Mouse (Mus musculus) forebrain, embryonic 15.5 days (tissue): ENCODE measurements at regions not wholly inside any gene's neighbourhood (a gene's known extent, or its start where the extent isn't known, plus 50 kb on each side); places are given as distances from the start of the nearest gene placed in this dataset.

ENCODE experiments used
- ATAC-seq: fragments of 200-750 bp; cut with Nextera tagmentation; replicated peaks from 2 replicates; pipeline ENCODE4 v1.8.0; 2017; ENCODE audit warnings: mild to moderate bottlenecking, moderate TSS enrichment, moderate library complexity
- H3K27ac ChIP-seq: fragments of 300-500 bp; sonication (generic); replicated peaks from 2 replicates; pipeline ENCODE4 v1.5.1; 2015; ENCODE audit warnings: mild to moderate bottlenecking, inconsistent platforms
- H3K27me3 ChIP-seq: fragments of 300-500 bp; sonication (generic); 2 replicates; pipeline ENCODE4 v1.6.1; 2015; ENCODE audit warnings: inconsistent platforms
- H3K36me3 ChIP-seq: fragments of 300-500 bp; sonication (generic); 2 replicates; pipeline ENCODE4 v1.6.1; 2015; ENCODE audit warnings: mild to moderate bottlenecking, inconsistent platforms
- H3K4me1 ChIP-seq: fragments of 300-500 bp; sonication (generic); 2 replicates; pipeline ENCODE4 v1.6.1; 2015; ENCODE audit warnings: inconsistent platforms
- H3K4me2 ChIP-seq: fragments of 300-500 bp; sonication (generic); replicated peaks from 2 replicates; pipeline ENCODE4 v1.6.1; 2015; ENCODE audit warnings: mild to moderate bottlenecking, inconsistent platforms
- H3K4me3 ChIP-seq: fragments of 300-500 bp; sonication (generic); 2 replicates; pipeline ENCODE4 v1.5.1; 2015; ENCODE audit warnings: mild to moderate bottlenecking, inconsistent platforms
- H3K9ac ChIP-seq: fragments of 300-500 bp; sonication (generic); replicated peaks from 2 replicates; pipeline ENCODE4 v1.6.1; 2015; ENCODE audit warnings: mild to moderate bottlenecking, inconsistent platforms
- H3K9me3 ChIP-seq: fragments of 300-500 bp; sonication (generic); 2 replicates; pipeline ENCODE4 v1.6.1; 2016; ENCODE audit warnings: inconsistent platforms
- WGBS: fragments of 180-500 bp; shearing (Covaris S2); methylation state at CpG from one replicate; pipeline ENCODE4 v1.1.7; 2015; ENCODE audit warnings: mixed read lengths; 5-methylcytosine and 5-hydroxymethylcytosine counted together

GRCm38 (mm10) chr19:14692183-14692582 lies 94.3 kb upstream of the Tle4 start:
- no peaks in the 10 kb centered on the region for H3K36me3 ChIP-seq

GRCm38 (mm10) chr19:14685628-14686027 lies 87.8 kb upstream of the Tle4 start:
- WGBS, result 92% methylated on average over 1 of the region's 1 CpGs
- ATAC-seq, result no peak
- H3K27me3 ChIP-seq, result no peaks in the 10 kb centered on the region
- H3K4me2 ChIP-seq, result no peak overlapping the region
- no peak overlapping the region for H3K27ac ChIP-seq
- no peak overlapping the region for H3K4me3 ChIP-seq
- 0 out of 2 replicates have a peak, but pooled peaks cover 7% of the 10 kb centered on the region for H3K9me3 ChIP-seq
- H3K4me1 ChIP-seq, result 0 out of 2 replicates have a peak, but pooled peaks cover 3% of the 10 kb centered on the region
- H3K9ac ChIP-seq, result no peak overlapping the region
- H3K36me3 ChIP-seq, result no peaks in the 10 kb centered on the region

More at GRCm38 (mm10) chr19:14692183-14692582, 94.3 kb upstream of the Tle4 start:
- Histone ChIP-seq H3K27ac (no peak overlapping the region), H3K4me3 (no peak overlapping the region), H3K4me1 (no peaks in the 10 kb centered on the region), H3K9me3 (0 out of 2 replicates have a peak, but pooled peaks cover 7% of the 10 kb centered on the region), H3K9ac (no peak overlapping the region), H3K4me2 (no peak overlapping the region), H3K27me3 (no peaks in the 10 kb centered on the region)
- ATAC-seq, result no peak

GRCm38 (mm10) chr19:14684669-14685068 lies 86.8 kb upstream of the Tle4 start:
- 0 out of 2 replicates have a peak, but pooled peaks cover 7% of the 10 kb centered on the region for H3K9me3 ChIP-seq
- 0 out of 2 replicates have a peak, but pooled peaks cover 3% of the 10 kb centered on the region for H3K4me1 ChIP-seq
- H3K27me3 ChIP-seq, result no peaks in the 10 kb centered on the region
- 82% methylated on average over 3 of the region's 3 CpGs for whole genome bisulfite sequencing
- H3K4me3 ChIP-seq, result no peak overlapping the region
- H3K36me3 ChIP-seq, result no peaks in the 10 kb centered on the region
- no peak for ATAC-seq
- no peak overlapping the region for H3K27ac ChIP-seq
- no peak overlapping the region for H3K9ac ChIP-seq
- H3K4me2 ChIP-seq, result no peak overlapping the region

GRCm38 (mm10) chr19:14681306-14681705 lies 83.5 kb upstream of the Tle4 start:
- H3K4me3 ChIP-seq, result no peak overlapping the region
- H3K4me2 ChIP-seq, result no peak overlapping the region
- H3K9ac ChIP-seq, result no peak overlapping the region
- WGBS, result 67% methylated on average over 11 of the region's 11 CpGs
- no peaks in the 10 kb centered on the region; the same call in 1 of the 2 replicates for H3K9me3 ChIP-seq
- H3K27me3 ChIP-seq, result peaks cover under 1% of the 10 kb centered on the region; the same call in 1 of the 2 replicates
- no peaks in the 10 kb centered on the region for H3K36me3 ChIP-seq
- 0 out of 2 replicates have a peak, but pooled peaks cover 3% of the 10 kb centered on the region for H3K4me1 ChIP-seq
- H3K27ac ChIP-seq, result no peak overlapping the region
- peak; percentile 80 for ATAC-seq

GRCm38 (mm10) chr19:14679776-14680175 lies 81.9 kb upstream of the Tle4 start:
- WGBS, result 88% methylated on average over 2 of the region's 2 CpGs
- Histone ChIP-seq H3K4me3 (no peak overlapping the region), H3K27me3 (peaks cover 4% of the 10 kb centered on the region; the same call in 1 of the 2 replicates), H3K9ac (no peak overlapping the region), H3K4me1 (0 out of 2 replicates have a peak, but pooled peaks cover 3% of the 10 kb centered on the region), H3K4me2 (no peak overlapping the region), H3K27ac (no peak overlapping the region), H3K36me3 (no peaks in the 10 kb centered on the region), H3K9me3 (no peaks in the 10 kb centered on the region; the same call in 1 of the 2 replicates)
- no peak for ATAC-seq

GRCm38 (mm10) chr19:14678584-14678983 lies 80.7 kb upstream of the Tle4 start:
- 89% methylated on average over 4 of the region's 4 CpGs for WGBS
- no peaks in the 10 kb centered on the region; the same call in 1 of the 2 replicates for H3K9me3 ChIP-seq

GRCm38 (mm10) chr19:14676929-14677328 lies 79.1 kb upstream of the Tle4 start:
- 18% methylated on average over 2 of the region's 2 CpGs for WGBS
- ATAC-seq, result no peak
- Histone ChIP-seq H3K36me3 (no peaks in the 10 kb centered on the region), H3K27ac (no peak overlapping the region), H3K4me2 (no peak overlapping the region), H3K9ac (no peak overlapping the region), H3K27me3 (peaks cover 4% of the 10 kb centered on the region; the same call in 1 of the 2 replicates), H3K4me1 (0 out of 2 replicates have a peak, but pooled peaks cover 3% of the 10 kb centered on the region), H3K9me3 (no peaks in the 10 kb centered on the region; the same call in 1 of the 2 replicates), H3K4me3 (no peak overlapping the region)

More at GRCm38 (mm10) chr19:14678584-14678983, 80.7 kb upstream of the Tle4 start:
- H3K4me3 ChIP-seq, result no peak overlapping the region
- no peak overlapping the region for H3K27ac ChIP-seq
- no peaks in the 10 kb centered on the region for H3K36me3 ChIP-seq
- peaks cover 4% of the 10 kb centered on the region; the same call in 1 of the 2 replicates for H3K27me3 ChIP-seq
- ATAC-seq, result no peak
- H3K9ac ChIP-seq, result no peak overlapping the region
- H3K4me2 ChIP-seq, result no peak overlapping the region
- H3K4me1 ChIP-seq, result 0 out of 2 replicates have a peak, but pooled peaks cover 3% of the 10 kb centered on the region

GRCm38 (mm10) chr19:14670821-14671104 lies 72.9 kb upstream of the Tle4 start:
- no peak overlapping the region for H3K4me2 ChIP-seq
- H3K27ac ChIP-seq, result no peak overlapping the region
- ATAC-seq, result peak; percentile 83

GRCm38 (mm10) chr19:14670078-14670820 lies 72.4 kb upstream of the Tle4 start:
- 10% methylated on average over 13 of the region's 13 CpGs for WGBS
- ATAC-seq, result no peak; the same call in 1 of the 2 replicates
- H3K4me3 ChIP-seq, result no peak overlapping the region
- no peak overlapping the region for H3K9ac ChIP-seq
- H3K27ac ChIP-seq, result no peak overlapping the region
- no peaks in the 10 kb centered on the region for H3K36me3 ChIP-seq
- H3K4me1 ChIP-seq, result peaks cover 10% of the 10 kb centered on the region
- no peaks in the 10 kb centered on the region for H3K27me3 ChIP-seq
- no peaks in the 10 kb centered on the region for H3K9me3 ChIP-seq
- no peak overlapping the region for H3K4me2 ChIP-seq

More at GRCm38 (mm10) chr19:14670821-14671104, 72.9 kb upstream of the Tle4 start:
- Histone ChIP-seq H3K9ac (no peak overlapping the region), H3K4me1 (peaks cover 10% of the 10 kb centered on the region), H3K36me3 (no peaks in the 10 kb centered on the region), H3K9me3 (no peaks in the 10 kb centered on the region), H3K4me3 (no peak overlapping the region), H3K27me3 (no peaks in the 10 kb centered on the region)

GRCm38 (mm10) chr19:14668512-14669181 lies 70.8 kb upstream of the Tle4 start:
- H3K9ac ChIP-seq, result no peak overlapping the region
- no peak for ATAC-seq
- WGBS, result 90% methylated on average over 4 of the region's 4 CpGs

GRCm38 (mm10) chr19:14664682-14665417 lies 67.0 kb upstream of the Tle4 start:
- 91% methylated on average over 3 of the region's 3 CpGs for WGBS

More at GRCm38 (mm10) chr19:14668512-14669181, 70.8 kb upstream of the Tle4 start:
- no peaks in the 10 kb centered on the region for H3K9me3 ChIP-seq
- no peak overlapping the region for H3K4me3 ChIP-seq
- H3K4me1 ChIP-seq, result peaks cover 10% of the 10 kb centered on the region
- no peak overlapping the region for H3K4me2 ChIP-seq
- H3K36me3 ChIP-seq, result no peaks in the 10 kb centered on the region
- no peaks in the 10 kb centered on the region for H3K27me3 ChIP-seq
- H3K27ac ChIP-seq, result no peak overlapping the region

More at GRCm38 (mm10) chr19:14664682-14665417, 67.0 kb upstream of the Tle4 start:
- Histone ChIP-seq H3K4me1 (0 out of 2 replicates have a peak, but pooled peaks cover 3% of the 10 kb centered on the region), H3K4me3 (no peak overlapping the region), H3K27ac (no peak overlapping the region), H3K36me3 (no peaks in the 10 kb centered on the region), H3K27me3 (no peaks in the 10 kb centered on the region), H3K4me2 (no peak overlapping the region), H3K9ac (no peak overlapping the region), H3K9me3 (no peaks in the 10 kb centered on the region)
- no peak for ATAC-seq
